Mouse (Mus musculus): ENCODE measurements around the gene Sergef.
"Not testable (repeated sequence)": the region's sequence is repeated elsewhere in the genome, so short reads cannot be mapped to it uniquely, and the experiment has no call there.

Sergef gene

DNA sequence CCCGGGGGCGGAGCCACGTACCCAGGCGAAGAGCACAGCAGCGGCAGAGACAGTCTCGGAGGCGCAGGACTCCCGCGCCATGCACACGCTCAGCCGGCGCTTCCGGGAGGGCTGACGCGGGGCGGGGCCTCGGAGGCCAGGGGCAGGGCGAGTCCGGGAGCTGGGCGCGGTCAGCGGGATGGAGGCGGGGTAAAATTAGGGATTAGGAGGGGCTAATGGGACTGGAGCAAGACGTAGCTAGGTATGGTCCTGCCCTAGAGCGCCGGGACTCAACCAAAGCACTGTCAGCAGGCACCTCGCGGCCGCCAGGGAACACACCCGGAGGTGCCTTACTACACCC is at the start of gene Sergef:
Sergef (minus strand) TSS at position 116 of the 340 bp plus-strand sequence.
- DNase-seq (ENCODE audit: low read depth), result peak; percentile 37

DNA sequence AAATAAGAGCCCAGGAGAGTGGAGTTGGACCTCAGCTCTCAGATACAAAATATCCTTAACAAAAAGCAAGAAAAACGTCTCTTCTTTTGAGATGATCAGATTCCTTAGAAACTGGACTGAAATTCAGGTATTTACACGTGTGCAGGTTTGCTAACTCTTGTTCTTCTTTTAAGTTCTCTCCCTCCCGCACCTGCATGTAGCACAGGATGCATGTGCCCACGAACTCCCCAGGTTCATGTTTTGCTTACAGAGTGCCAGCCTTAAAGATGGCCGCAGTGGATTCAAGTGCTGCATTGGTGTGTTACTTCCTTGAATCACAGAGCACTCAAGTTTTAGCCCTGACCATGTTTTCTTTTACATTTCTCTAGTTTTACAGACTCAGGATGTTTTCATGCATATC is 47.2 kb upstream of the Sergef start:
- no peak for DNase-seq (ENCODE audit: low read depth)

DNA sequence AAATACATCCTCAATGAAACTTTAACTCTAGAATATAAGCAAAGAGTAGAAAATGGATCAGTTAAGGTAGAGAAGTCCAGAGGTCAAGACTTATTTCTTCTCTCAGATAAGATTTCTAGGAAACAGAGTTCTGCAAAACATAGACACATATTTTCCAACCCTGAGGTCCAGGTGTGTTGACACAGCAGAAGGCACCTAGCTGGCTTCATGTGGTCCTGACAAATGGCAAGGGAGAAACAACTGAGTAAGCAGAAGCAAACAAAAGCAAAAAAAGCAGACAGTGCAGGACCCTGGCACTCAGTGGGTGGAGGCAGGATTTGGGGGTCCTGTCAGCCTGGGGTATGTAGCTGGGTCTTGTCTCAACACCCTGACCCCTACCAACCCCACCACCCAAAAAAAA is 41.1 kb upstream of the Sergef start:
- DNase-seq (ENCODE audit: low read depth), result no peak

DNA sequence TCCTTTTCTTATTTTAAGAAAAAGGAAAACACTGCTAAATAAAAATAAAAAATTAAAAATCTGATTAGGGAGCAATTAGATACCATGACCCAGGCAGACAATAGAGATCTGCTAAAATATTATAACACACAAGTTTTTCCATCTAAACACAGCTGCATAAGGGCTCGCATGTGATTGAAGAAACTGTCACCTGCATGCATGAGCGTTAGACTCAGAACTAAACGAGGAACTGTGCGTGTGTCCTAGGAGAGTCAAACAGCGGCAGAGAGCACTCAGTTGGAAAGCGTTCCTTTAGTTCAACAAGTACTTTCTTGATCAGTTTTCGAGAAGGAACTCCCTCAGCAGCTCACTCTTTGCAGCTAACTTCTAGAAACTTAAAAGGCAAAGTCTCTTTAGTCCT is 39.4 kb upstream of the Sergef start:
- DNase-seq (ENCODE audit: low read depth), result not testable (repeated sequence)

DNA sequence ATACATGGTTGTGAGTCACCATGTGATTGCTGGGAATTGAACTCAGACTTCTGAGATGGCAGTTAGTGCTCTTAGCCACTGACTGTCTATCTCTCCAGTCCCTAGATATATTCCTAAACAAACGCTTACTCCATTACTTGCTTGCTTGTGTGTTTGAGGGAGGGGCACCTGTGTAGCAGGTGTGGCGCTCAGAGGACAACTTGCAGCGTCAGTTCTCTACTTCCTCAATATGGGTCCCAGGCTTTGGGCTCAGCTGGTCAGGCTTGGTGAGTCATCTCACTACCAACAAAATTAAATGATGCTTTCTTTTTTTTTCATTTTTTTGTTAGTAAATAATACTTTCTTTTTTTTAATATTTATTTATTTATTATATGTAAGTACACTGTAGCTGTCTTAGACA is 38.8 kb upstream of the Sergef start:
- no peak for DNase-seq (ENCODE audit: low read depth)

DNA sequence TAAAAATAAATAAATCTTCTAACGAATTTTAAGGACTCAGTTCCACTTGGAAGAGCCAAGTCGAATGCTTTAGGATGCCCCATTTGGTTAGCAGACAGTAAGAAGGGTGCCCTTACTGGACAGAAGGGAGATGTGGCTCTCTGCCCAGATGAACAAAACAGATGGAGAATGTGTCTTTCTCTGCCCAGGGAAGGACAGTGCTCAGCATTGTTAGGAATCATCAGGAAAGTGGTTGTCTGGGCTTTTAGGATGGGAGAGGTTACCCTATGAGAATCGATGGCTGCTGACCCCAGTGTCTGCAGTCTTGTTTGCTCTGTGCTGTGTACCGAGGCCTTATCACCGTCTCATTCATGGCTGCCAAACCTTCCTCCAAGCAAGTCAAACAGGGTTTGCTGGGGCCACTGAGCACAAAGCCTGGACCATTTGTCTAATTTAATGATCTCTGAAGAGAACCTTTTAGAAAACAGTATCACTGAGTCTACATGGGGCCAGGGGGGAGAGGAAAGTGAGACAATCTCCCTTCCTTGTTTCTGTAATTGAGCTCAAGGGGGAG is 37.3 kb upstream of the Sergef start:
- no peak for DNase-seq (ENCODE audit: low read depth)

DNA sequence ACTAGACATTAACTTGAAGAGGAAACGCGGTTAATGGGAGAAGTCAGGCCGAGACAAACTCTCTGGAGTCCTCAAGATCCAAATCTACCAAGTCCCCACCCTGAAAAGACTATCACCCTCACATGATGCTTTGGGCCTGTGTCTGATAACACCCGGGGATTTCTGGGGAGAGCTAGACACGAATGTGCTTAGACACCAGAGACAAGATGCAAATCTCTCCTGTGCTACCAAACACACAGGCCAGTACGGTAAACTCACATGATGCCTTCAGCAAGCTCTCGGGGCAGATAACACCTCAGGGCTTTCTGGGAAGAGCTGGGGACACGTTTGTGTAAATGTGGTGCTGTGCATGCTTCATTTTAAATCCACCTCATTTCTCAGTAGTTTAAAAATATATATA is 36.3 kb upstream of the Sergef start:
- DNase-seq (ENCODE audit: low read depth), result no peak

DNA sequence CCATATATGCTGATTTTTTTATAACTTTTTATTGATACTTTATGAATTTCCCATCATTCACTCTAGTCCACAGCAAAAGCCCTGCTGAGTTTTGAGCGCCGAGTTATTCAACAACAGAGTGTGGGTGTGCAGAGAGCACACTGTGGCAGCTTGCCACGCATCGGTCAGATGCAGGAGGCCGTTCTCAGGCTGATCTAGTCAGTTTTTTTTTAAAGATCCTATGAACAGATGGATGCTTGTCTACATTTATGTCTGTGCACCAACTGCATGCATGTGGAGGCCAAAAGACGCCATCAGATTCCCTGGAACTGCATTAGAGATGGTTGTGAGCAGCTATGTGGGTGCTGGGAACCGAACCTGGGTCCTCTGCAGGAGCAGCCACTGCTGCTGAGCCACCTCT is 35.5 kb upstream of the Sergef start:
- no peak for DNase-seq (ENCODE audit: low read depth)

DNA sequence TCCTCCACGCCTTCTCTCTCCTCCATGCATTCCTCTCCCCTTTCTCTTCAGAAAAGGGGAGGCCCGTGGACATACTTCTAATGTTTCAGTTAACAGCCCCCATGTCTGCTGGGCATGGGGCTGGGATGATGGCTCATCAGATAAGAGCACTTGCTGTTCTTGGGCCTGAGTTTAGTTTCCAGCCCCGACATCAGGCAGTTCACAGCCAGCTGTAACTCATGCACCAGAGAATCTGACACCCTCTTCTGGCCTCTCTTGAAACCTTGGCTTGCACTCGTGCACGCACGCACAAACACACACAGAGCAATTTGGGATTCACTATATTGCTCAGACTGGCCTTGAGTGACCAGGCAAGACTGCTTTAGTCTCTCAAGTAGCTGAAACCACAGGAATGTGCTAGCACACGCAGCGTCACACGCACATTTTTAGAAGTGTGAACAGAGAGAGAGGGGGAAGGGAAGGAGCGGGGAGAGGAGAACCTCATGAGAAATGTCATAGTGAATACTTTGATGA is 32.6 kb upstream of the Sergef start, which contains the start of gene Tph1:
Tph1 (minus strand) TSS at position 378 of the 513 bp plus-strand sequence.
- no peak for DNase-seq (ENCODE audit: low read depth)

DNA sequence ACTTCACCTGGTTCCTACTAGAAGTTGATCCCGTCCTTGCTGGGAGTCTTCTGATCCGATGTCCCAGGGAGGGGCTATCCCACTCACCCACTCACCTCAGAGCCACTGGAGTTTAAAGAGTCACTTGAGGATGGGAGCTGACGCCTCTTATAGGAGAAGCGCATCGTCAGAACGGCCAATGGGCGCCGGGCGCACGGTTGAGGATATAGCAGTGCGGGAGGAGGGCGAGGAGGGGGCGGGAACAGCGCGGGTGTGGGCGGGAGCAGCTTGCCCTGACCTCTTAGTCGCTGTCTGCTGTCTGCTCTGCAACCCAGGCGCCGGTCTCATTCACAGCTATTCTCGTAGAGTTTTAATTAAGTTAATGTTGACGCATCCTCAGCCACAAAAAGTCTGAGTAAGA is 27.6 kb upstream of the Sergef start:
- DNase-seq (ENCODE audit: low read depth), result no peak

DNA sequence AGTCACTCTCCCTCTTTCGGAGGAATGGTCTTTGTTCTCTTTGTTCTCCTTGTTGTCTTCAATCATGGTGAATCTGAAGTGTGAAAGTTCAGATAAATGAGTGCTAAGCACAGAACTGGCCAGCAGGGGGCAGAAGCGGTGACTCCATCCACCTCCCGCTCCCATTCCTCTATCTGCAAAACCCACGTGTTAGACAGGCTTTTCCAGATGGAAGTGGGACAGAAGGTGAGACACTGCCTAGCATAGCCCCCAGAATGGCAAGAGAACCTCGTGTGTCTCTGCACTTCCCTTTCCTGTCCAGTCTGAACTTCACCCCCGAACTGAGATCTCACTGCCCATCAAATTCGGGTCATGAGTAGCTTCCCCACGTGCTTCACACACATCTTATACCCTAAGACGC is 25.6 kb upstream of the Sergef start:
- no peak for DNase-seq (ENCODE audit: low read depth)

DNA sequence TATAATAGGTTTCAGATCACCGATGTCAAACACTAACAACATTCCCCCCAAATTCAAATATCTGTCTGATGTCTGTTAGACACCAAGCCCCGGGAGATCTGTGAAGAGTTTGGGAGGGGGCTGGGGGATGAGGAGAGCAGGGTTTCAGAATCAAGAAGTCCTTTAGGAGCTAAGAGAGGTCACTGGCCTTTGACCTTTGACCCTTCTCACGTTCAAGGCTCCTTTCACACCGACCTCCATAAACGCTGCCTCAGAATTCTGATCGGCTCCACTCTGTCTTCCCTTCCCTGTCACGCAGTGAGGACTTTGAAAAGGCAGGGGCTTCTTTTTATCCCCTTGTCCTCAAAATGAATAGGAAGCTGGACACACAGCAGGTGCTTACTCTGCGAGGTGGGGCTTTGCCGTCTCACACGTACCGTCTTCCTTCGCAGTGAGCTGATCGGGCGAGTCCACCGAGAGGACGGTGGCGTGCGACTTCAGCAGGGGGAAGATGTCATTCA is 22.0 kb upstream of the Sergef start:
- DNase-seq (ENCODE audit: low read depth), result no peak

DNA sequence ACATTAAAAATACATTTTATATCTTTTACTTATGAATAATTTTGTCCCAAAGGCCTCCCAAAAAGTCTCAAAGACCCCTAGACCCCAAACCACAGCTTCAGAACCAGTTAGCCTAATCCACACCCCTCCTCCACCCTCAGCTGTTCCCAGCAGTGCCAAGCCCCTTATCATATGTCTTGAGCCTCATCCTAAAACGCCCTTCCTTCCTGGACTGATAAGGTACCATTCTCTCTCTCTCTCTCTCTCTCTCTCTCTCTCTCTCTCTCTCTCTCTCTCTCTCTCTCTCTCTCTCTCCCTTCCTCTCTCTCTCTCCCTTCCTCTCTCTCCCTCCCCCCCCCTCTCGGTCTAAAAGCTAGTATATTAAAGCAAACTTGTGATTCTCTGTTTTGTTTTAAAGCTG is 12.7 kb upstream of the Sergef start:
- DNase-seq (ENCODE audit: low read depth), result no peak

DNA sequence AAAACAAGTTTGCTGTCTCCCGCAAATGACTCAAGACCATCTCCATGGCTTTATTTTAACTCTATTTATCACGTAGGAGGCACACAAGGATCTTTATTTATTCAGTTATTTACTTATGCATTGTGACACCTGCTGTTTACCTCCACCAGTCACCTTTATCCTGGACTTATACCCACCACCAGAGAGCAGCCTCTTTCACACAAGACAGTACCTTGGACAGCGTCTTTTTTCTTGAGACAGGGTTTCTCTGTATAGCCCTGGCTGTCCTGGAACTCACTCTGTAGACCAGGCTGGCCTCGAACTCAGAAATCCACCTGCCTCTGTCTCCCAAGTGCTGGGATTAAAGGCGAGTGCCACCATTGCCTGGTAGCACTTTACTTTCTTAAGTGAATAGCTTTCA is 10.6 kb upstream of the Sergef start:
- DNase-seq (ENCODE audit: low read depth), result not testable (repeated sequence)

DNA sequence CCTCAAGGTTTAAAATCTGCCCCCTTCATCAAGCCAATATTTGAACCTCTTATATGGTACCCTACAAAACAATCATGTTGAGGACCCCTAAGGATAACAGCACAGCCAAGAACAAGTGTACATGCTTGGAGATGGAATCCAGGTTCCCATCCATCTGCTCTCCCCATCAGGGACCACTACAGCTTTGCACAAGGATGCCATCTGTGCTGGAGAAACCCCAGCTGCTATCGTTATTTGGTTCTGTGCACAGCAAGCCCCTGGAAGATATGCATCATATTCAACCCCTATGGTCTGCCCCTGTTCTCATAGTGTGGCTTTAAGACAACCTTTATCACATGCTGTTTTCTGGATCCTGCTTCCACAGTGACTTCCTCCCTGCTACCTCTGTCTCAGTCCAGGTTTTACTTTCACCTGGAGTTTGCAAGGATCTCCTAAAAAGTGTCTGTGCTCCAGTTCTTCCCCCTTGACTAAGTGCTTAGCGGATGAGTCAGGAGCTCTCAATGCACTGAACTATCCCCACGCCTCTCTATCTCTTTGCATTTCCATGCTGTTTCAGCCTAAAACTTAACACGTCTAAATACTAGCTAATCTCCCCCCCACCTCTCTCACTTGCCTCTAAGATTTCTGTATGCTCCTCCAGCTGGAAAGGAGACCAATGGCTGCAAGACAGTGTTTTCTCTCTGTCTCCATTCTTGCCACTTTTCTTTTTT is 9.0 kb upstream of the Sergef start:
- DNase-seq (ENCODE audit: low read depth), result no peak

DNA sequence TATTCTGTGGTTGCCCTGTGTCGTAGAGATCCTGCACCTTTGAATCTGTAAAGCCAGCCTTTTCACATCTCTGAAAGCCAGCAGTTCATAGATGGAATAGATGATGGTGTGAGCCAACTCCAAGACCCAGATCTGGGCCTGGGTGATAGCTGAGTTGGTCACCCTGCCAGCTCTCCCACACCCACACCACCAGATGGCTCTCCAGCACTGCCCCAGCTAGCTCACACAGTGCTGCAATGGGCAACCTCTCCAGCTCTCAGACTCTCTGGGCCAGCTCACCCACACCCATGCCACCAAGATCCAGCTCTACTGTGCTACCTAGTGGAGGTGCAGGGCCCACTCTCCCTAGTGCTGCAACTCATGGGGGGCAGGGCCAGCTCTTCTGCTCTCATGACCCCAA is 3.6 kb upstream of the Sergef start:
- DNase-seq (ENCODE audit: low read depth), result no peak

DNA sequence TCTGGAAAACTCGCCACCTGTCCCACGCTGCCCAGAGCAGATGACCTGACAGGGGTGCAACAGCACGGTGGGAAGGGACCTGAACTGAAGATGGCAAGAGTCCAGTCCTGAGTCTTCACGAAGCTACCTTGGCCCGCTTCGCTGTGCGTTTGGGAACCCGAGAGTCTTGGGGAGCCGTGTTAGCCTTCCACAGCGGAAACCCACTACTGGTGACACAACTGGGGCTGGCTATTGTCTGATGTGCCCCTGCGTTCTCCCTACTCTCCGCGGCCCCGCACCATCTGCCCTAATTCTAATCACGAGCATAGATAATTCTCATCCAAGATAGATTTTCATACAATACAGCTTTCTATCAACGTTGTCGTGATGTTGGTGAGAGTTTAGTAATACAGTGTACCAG is 455 bp upstream of the Sergef start:
- no peak for DNase-seq (ENCODE audit: low read depth)

DNA sequence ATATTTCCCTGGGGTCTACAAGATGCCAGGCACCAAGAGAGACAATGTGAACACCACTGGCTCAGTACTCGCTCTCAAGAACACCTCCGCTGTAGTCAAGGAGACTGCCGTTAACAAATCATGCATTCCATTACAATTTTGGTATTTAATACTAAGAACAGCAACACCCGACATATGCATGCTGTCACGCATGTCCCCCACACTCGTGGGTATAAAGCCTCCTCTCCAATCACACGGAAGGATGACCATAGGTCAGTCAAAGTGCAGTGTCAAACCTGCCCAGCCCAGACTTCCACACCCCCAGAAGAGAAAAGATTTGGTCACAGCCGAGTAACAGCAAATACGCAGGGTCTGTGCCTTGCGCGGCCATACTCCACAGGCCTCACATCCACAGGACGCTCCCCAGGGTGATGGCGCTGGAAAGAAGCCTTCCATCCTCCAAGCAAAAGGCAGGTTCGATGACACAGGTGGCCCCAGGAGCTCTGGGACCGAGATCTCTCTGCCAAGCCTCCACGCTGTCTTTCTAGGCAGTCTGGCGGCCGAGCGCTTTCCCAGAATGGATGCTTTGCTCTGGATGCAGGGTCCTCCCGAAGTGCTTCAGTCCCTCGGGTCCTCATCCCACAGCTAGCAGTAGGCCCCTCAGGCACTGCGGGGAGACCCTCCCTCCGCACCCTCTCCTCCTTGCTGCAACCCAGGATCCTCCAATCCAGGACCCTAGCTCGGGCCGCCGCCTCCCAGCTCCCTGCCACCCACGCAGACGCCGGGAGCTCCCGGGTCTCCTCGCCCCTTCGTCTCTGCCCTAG is 517 bp downstream of the Sergef start:
- DNase-seq (ENCODE audit: low read depth), result no peak

DNA sequence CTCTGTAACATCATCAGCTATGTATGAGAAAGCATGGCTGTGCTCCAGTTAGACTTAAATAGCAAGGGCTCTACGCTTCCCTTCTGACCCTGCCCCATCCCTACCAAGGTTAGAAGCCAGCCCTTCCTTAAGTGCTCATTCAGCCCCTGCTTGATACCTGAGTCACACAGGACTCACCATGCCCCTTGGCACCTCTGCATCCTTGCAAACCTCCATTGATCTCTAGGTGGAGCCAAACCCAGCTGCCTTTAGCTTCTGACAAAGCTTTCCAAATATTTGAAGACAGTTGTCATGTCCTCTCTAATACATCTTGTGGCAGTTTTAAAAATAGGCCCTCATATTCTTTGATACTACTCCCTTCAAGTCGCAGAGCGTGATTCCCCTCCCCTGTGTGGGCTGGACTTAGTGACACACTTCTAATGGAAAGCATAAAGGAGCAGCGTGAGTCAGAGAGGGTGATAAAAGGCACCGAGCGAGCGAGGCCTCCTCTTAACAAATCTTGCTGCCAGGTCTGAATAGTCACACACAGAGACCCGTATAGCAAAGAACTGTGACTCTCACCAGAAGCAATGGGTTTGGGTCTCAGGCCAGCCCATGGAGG is 11.1 kb downstream of the Sergef start:
- DNase-seq (ENCODE audit: low read depth), result no peak

DNA sequence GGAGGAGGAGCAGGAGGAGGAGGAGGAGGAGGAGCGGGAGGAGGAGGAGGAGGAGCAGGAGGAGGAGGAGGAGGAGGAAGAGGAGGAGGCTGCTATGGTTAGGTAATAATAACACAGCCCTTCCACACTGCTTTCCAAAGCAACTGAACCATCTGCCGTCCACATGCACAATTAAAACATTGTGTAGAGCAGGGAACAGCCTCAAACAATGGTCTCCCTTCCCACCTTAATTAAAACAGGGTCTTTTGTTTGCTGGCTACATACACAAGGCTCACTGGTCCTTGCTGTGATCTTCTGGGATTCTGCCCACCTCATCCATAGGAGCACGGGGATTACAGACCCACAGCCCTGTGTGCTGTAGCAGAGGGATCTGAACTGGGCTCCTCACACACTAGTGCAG is 15.6 kb downstream of the Sergef start:
- no peak for DNase-seq (ENCODE audit: low read depth)

DNA sequence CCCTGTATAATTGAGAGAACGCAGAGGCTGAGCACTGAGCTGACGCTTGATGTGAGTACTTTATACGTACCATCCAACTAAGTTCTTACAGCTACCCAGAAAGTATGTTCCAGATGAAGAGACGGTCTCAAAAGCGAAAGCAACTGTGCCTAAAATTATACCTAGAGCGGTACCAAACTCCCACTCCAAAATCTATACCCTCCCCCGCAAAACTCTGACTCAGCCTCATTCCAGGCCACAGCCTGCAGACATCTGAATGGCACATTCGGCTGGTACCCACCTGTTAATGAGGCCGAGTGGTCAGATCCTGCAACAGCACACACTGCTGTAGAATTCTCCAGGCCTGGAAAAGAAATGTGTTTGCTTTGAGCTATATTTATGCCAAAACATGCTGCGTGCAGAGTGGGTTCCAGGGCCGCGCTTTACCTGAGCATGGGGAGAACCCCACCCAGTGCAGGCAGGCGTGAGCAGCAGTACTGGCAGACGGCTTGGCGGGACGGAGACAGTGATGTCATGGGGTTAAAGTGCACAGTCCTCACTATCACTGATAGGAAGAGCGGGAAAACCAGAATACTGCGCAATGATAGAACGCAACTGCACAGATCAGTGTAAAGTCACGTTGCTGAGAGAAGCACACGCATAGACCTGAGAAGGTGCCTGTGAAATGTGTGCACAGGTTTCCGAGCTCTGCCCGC is 21.0 kb downstream of the Sergef start:
- DNase-seq (ENCODE audit: low read depth), result no peak

DNA sequence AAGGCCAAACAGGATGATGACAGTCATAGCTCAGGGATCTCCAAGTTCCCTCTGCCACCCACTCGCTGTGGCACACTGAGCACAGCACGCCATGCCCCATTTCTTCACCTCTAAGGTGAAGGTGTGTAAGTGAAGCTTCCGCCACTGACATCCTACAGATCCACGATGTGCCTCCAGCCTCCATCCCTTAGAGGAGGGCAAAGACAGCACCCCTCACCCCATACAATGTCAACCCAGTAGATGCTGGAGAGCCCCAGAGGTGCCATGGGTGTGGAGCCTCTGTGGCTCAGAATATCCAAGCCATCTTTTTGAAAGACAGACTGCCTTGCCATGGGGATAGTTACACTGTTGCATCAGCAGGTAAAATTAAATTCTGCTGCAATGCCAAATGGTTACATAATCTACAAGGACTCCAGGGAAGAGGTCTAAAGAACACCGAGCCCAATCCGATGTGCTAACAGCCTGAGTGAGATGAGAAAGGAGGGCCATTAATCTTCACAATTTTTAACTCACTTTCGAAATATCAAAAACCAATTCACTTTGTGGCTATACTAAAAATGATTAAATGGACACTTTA is 23.1 kb downstream of the Sergef start:
- no peak for DNase-seq (ENCODE audit: low read depth)
